Mouse (Mus musculus) gastrocnemius, postnatal 36 days (tissue): ENCODE data around the gene Psmb7. TPM values are rescaled to one million over a fixed set of nuclear protein-coding genes. Genes with fewer than 3 reads are reported as not detected.

ENCODE experiments used
- DNase-seq, 2 experiments: peaks; one replicate each; pipeline ENCODE4 v3.0.0; 2022
- intact Hi-C: fragments of 180-260 bp; cut with DNase I; formaldehyde crosslinking; loops from one replicate; pipeline ENCODE4 v1.15.1; 2025
- long read RNA-seq, 2 experiments: library from polyadenylated mRNA; stranded (forward); transcript quantifications; one replicate each; pipeline ENCODE4 v2.0.0; 2021
- total RNA-seq, 2 experiments: library from RNA; stranded (reverse); gene quantifications; 2 replicates each; pipeline ENCODE4 v1.2.3; 2021

Psmb7 gene
- total RNA-seq, result 100 to 1,000 TPM; 282 to 284 TPM
- long read RNA-seq, experiment 1, transcript Psmb7-201 (8 exons, 1,160 nt), result major isoform, 155 of 196 reads
- long read RNA-seq, experiment 1, partial matches to known transcripts, result 34 of 196 reads
- long read RNA-seq, experiment 1, other reads (novel, unspliced or antisense), result 7 of 196 reads
- long read RNA-seq, experiment 2, transcript Psmb7-201 (8 exons, 1,160 nt), result major isoform, 168 of 215 reads
- long read RNA-seq, experiment 2, partial matches to known transcripts, result 40 of 215 reads
- long read RNA-seq, experiment 2, other reads (novel, unspliced or antisense), result 7 of 215 reads

DNA sequence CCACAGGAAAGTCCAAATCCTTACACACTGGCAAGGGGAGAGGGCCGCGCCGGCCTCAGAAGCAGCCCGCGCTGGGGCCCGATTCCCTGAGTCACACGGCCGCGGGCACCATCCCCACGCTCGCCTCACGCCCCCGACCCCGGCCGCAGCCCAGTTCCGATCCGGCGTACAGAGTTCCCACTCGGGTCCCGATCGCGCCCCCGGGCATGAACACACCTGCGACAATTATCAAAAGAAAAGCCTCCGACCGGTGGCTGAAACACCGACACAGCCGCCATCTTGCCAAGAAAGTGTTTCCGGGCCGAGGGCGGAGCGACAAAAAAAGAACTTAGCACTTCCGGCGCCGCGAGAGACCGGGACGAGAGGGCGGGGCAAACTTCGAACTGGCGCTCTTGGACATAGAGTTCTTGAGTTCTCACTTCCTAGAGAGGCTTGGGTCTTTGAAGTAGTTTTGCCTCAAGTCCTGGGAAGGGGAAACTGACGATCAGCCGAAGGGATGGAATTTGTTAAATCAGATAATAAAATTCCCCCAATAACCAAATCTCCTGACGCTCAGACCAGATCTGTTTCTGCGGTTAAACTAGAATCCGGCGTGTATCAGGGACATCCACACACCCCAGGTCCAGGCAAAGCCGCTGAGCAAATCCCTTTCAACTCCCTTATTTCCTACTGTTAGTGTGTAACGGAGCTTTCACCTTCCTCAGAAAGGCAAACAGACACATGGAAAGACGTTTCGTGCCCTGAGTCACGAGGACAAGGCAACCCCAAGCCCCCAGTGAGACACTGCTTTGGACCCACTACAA lies at the start of gene Psmb7:
Gene Psmb7, minus strand, starts transcription at position 463 of the 803 bp plus-strand sequence.
- intact Hi-C loops, result no loop called here
- peak; percentile 80 to 86 for DNase-seq

DNA sequence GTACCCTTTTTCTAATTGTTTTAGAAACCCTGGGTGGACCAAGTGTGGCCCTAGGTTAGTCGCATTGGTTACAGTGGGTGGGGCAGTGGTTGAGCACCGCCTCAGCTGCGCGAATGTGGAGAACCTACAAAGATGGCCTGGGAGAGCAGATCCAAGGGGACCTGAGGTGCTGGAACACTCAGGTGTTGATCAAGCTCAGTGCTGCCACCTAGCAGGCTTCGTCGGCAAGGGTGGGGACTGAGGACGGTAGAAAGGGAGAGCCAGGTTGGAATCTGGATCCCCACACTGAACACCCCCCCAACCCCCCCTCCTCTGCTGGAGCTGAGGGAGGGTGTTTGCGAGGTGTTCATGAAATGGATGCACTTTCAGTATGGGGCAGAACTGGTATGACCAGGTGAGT lies 47.7 kb upstream of the Psmb7 start:
- intact Hi-C loops, result no loop called here
- no peak for DNase-seq

GRCm38 (mm10) chr2:38689881-38690280 lies 46.0 kb upstream of the Psmb7 start:
- no peak for DNase-seq
- intact Hi-C loops, result no loop called here

DNA sequence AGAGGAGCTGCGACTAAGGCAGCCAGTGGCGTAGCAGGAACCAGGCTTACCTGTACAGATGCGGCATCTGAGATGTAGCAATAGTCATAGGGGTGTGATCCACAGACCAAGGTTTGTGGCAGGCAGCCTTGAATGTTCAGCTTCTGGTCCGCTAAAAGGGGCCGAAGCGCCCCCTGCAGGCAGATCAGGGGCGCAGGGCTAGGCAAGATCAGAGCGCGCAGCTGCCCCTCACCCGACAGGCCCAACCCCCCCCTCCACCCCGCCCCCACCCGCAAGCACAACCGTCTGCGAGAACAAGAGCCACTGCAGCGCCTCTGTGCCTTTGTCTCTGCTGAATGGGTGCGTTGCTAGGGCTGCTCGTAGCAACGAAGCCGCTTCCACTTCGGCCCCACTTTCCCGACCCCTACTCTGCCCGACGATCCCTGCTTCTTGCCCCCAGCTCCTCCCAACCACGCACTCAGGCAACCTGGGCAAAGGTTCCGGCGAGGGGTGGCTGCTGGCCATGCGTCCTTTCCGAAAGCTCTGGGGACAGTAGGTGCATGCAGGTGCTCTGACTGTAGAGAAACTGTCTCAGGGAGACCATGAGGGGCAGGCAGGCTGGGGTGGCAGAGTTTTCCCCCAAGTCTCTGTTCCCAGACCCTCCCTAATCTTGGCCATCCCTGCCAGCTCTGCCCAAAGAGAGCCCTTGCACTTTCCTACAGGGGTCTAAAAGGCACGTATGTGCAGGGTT lies 45.1 kb upstream of the Psmb7 start:
- intact Hi-C loops, result no loop called here
- DNase-seq, result no peak

- no peak for DNase-seq
- intact Hi-C loops, result no loop called here
These were observed 41.9 kb upstream of the Psmb7 start for GRCm38 (mm10) chr2:38685746-38686145.

DNA sequence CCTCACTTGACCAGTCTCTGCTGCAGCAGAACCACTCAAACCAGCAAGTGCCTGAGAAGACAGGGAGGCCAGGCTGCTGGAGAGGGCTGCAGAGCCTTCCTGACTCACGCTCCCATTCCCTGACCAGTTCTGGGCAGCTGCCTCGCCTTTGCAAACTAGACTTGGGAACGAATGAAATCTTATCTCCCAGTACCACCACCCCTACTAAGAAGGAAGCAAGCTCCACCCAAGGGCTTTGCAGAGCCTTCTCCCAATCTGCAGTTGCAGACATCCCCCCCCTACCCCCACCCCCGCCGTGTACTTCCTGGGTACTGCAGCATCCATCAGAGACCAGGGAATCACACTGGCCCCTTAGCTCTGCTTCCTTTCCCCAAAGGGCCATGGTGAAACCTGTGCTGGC lies 39.2 kb upstream of the Psmb7 start:
- intact Hi-C loops, result no loop called here

GRCm38 (mm10) chr2:38682209-38682608 lies 38.3 kb upstream of the Psmb7 start:
- DNase-seq, result no peak
- intact Hi-C loops, result no loop called here

More for the DNA sequence above, 39.2 kb upstream of the Psmb7 start:
- no peak for DNase-seq

GRCm38 (mm10) chr2:38678947-38679346 lies 35.1 kb upstream of the Psmb7 start:
- DNase-seq, result no peak
- intact Hi-C loops, result no loop called here

- intact Hi-C loops, result no loop called here
- no peak for DNase-seq
These were observed 31.6 kb upstream of the Psmb7 start for GRCm38 (mm10) chr2:38675366-38675969.

- DNase-seq, result no peak
- intact Hi-C loops, result no loop called here
These were observed 28.6 kb upstream of the Psmb7 start for GRCm38 (mm10) chr2:38672496-38672895.

- intact Hi-C loops, result no loop called here
- no peak for DNase-seq
These were observed 25.1 kb upstream of the Psmb7 start for GRCm38 (mm10) chr2:38668802-38669580.

DNA sequence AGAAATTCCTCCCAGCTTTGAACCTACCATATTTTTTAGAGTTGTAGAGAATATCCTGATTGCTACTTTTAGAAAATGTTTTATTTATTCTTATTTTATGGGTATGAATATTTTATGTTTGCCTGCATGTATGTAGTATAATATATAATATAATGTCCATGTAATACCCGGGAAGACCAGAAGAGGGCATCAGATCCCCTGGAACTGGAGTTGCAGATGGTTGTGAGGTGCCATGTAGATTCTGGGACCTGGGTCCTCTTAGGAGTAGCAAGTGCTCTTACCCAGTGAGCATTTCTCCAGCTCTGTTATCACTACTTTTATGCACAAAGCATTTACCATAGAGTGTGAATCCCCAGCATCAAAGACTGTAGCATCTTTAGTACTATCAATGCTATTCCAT lies 17.5 kb upstream of the Psmb7 start:
- no peak for DNase-seq
- intact Hi-C loops, result no loop called here

GRCm38 (mm10) chr2:38658338-38658836 lies 14.5 kb upstream of the Psmb7 start:
- DNase-seq, result peak; percentile 60 to 72
- intact Hi-C loops, result loop anchor here (1.0 to 10.0 kb wide), 3 partner anchors 80 to 734 kb away; no protein-coding TSS in a partner anchor

DNA sequence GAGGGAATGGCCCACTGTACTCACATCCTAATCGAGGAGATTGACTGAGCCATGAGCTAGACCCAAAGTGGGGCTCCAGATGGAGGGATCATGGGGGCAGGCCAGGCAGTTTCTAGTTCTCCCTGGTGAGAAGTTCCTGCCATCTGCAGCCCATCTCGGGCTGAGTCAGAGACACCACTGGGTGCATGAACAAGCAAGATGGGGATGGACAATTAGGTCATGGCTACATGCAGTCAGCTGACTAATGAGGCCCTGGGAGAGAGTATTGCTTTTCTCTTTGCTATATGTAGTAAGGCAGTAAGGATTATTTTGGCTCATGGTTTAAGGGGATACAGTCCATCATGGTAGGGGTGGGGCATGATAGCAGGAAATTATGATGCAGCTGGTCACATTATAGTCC lies 9.8 kb upstream of the Psmb7 start:
- intact Hi-C loops, result loop anchor here (10.0 kb wide), 1 partner anchor 729 kb away; no protein-coding TSS in a partner anchor

GRCm38 (mm10) chr2:38653293-38653619 lies 9.4 kb upstream of the Psmb7 start:
- intact Hi-C loops, result loop anchor here (10.0 kb wide), 1 partner anchor 728 kb away; no protein-coding TSS in a partner anchor
- no peak for DNase-seq

More for the DNA sequence above, 9.8 kb upstream of the Psmb7 start:
- no peak for DNase-seq

DNA sequence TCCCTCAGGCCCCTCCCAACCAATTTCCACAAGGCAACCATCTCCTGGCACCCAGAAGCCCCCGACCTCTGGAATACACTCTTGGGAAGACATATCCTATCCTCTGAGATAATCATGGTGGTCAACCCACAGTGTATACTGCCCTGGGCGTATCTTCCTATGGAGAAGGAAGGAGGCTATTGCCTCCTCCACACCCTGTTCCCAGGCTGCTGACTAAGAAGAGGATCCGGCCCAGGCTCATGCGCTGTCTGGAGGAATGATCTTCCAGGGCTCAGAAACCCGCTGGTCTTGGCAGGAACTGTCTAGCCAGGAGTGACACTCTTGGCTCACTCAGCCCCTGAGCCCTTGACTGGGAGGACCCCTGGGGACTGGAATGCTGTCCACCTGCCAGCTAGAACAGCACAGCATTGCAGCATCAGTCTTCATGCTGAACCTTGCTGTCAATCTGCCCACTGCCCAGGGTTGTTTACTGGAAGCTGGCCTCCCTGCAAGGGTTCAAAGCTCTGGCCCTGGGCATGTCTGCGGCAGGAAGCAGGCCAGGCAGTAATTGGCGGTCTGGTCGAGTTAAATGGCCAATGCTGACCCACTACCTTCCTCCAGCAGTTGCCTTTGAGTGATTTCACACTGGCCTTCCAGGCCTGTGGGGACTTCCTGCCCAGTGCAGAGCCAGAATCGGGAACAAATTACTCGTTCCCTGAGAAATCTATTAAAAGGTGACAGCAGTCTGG lies 8.8 kb upstream of the Psmb7 start:
- DNase-seq, result peak; percentile 32 to 40
- intact Hi-C loops, result loop anchor here (10.0 kb wide), 1 partner anchor 728 kb away; no protein-coding TSS in a partner anchor

DNA sequence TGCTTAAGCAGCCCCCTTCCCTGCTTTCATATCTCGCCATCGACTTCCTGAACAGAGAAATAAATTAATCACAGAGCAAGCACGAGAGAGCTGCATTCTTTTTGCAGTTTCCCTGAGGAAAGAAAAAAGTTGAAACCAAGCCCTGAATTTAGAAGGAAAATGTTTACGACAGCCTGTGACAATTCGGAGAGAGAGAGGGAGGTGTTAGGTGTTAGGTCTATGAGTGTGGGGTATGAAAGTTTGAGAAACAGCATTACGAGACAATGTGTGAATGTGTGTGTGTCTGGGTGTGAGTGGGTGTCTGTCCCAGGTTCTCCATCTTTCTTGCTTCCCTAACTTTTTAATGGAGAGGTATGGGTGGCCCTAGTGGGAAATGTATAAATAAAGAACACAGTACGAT lies 8.2 kb upstream of the Psmb7 start:
- intact Hi-C loops, result loop anchor here (10.0 kb wide), 1 partner anchor 727 kb away; no protein-coding TSS in a partner anchor
- no peak for DNase-seq

GRCm38 (mm10) chr2:38650340-38650739 lies 6.5 kb upstream of the Psmb7 start:
- intact Hi-C loops, result loop anchor here (10.0 kb wide), 1 partner anchor 726 kb away; no protein-coding TSS in a partner anchor
- no peak for DNase-seq

- intact Hi-C loops, result no loop called here
- no peak for DNase-seq
These were observed 3.8 kb upstream of the Psmb7 start for GRCm38 (mm10) chr2:38647661-38648060.
